Mouse (Mus musculus): ENCODE measurements around the gene 1110051M20Rik. TPM values are rescaled to one million over a fixed set of nuclear protein-coding genes. Genes with fewer than 3 reads are reported as not detected.

1110051M20Rik gene
- polyA plus RNA-seq, 1 experiment: 10.3 TPM

GRCm38 (mm10) chr2:91324761-91325421 is 119.6 kb downstream of the 1110051M20Rik start:
- no peaks in the 10 kb centered on the region for H3K27me3 ChIP-seq (ENCODE audit: control insufficient read depth, insufficient read depth, low read length)
- H3K36me3 ChIP-seq (ENCODE audit: control insufficient read depth, insufficient read depth, low read length): no peaks in the 10 kb centered on the region
- H3K4me1 ChIP-seq (replicated peaks; ENCODE audit: control insufficient read depth, insufficient read depth, low read length): no peaks in the 10 kb centered on the region
- TF ChIP-seq POLR2A (IDR thresholded peaks at IDR 0.05; ENCODE audit: control insufficient read depth, extremely low read depth, insufficient read depth, low read length, poor library complexity) (no peak), CTCF (IDR thresholded peaks at IDR 0.05; ENCODE audit: borderline replicate concordance, control insufficient read depth, extremely low read depth, insufficient read depth, low read length, poor library complexity) (no peak)
- no peak for DNase-seq
- H3K27ac ChIP-seq (ENCODE audit: control insufficient read depth, insufficient read depth, low read length): no peak overlapping the region
- H3K4me3 ChIP-seq (ENCODE audit: control insufficient read depth, insufficient read depth, low read length): no peak overlapping the region
- WGBS: 91% methylated on average over 15 of the region's 15 CpGs

GRCm38 (mm10) chr2:91324346-91324745 is 120.2 kb downstream of the 1110051M20Rik start:
- Histone ChIP-seq H3K4me1 (replicated peaks; ENCODE audit: control insufficient read depth, insufficient read depth, low read length) (no peaks in the 10 kb centered on the region), H3K36me3 (ENCODE audit: control insufficient read depth, insufficient read depth, low read length) (no peaks in the 10 kb centered on the region), H3K4me3 (ENCODE audit: control insufficient read depth, insufficient read depth, low read length) (no peak overlapping the region), H3K27ac (ENCODE audit: control insufficient read depth, insufficient read depth, low read length) (no peak overlapping the region), H3K27me3 (ENCODE audit: control insufficient read depth, insufficient read depth, low read length) (no peaks in the 10 kb centered on the region)
- no peak for DNase-seq
- WGBS: 90% methylated on average over 1 of the region's 1 CpGs
- TF ChIP-seq POLR2A (IDR thresholded peaks at IDR 0.05; ENCODE audit: control insufficient read depth, extremely low read depth, insufficient read depth, low read length, poor library complexity) (no peak), CTCF (IDR thresholded peaks at IDR 0.05; ENCODE audit: borderline replicate concordance, control insufficient read depth, extremely low read depth, insufficient read depth, low read length, poor library complexity) (no peak)

GRCm38 (mm10) chr2:91322490-91322889 is 122.0 kb downstream of the 1110051M20Rik start:
- H3K36me3 ChIP-seq (ENCODE audit: control insufficient read depth, insufficient read depth, low read length): no peaks in the 10 kb centered on the region
- no peak for DNase-seq
- no peak overlapping the region for H3K27ac ChIP-seq (ENCODE audit: control insufficient read depth, insufficient read depth, low read length)
- H3K4me1 ChIP-seq (replicated peaks; ENCODE audit: control insufficient read depth, insufficient read depth, low read length): no peaks in the 10 kb centered on the region
- H3K27me3 ChIP-seq (ENCODE audit: control insufficient read depth, insufficient read depth, low read length): no peaks in the 10 kb centered on the region
- H3K4me3 ChIP-seq (ENCODE audit: control insufficient read depth, insufficient read depth, low read length): no peak overlapping the region
- WGBS: 88% methylated on average over 4 of the region's 4 CpGs
- no peak for TF ChIP-seq CTCF (IDR thresholded peaks at IDR 0.05; ENCODE audit: borderline replicate concordance, control insufficient read depth, extremely low read depth, insufficient read depth, low read length, poor library complexity)
- no peak for TF ChIP-seq POLR2A (IDR thresholded peaks at IDR 0.05; ENCODE audit: control insufficient read depth, extremely low read depth, insufficient read depth, low read length, poor library complexity)

GRCm38 (mm10) chr2:91321923-91322322 is 122.6 kb downstream of the 1110051M20Rik start:
- WGBS: 98% methylated on average over 2 of the region's 2 CpGs
- Histone ChIP-seq H3K4me1 (replicated peaks; ENCODE audit: control insufficient read depth, insufficient read depth, low read length) (no peaks in the 10 kb centered on the region), H3K27me3 (ENCODE audit: control insufficient read depth, insufficient read depth, low read length) (no peaks in the 10 kb centered on the region), H3K4me3 (ENCODE audit: control insufficient read depth, insufficient read depth, low read length) (no peak overlapping the region), H3K27ac (ENCODE audit: control insufficient read depth, insufficient read depth, low read length) (no peak overlapping the region), H3K36me3 (ENCODE audit: control insufficient read depth, insufficient read depth, low read length) (no peaks in the 10 kb centered on the region)
- TF ChIP-seq CTCF (IDR thresholded peaks at IDR 0.05; ENCODE audit: borderline replicate concordance, control insufficient read depth, extremely low read depth, insufficient read depth, low read length, poor library complexity) (no peak), POLR2A (IDR thresholded peaks at IDR 0.05; ENCODE audit: control insufficient read depth, extremely low read depth, insufficient read depth, low read length, poor library complexity) (no peak)
- DNase-seq: no peak

- Histone ChIP-seq H3K27me3 (ENCODE audit: control insufficient read depth, insufficient read depth, low read length) (no peaks in the 10 kb centered on the region), H3K27ac (ENCODE audit: control insufficient read depth, insufficient read depth, low read length) (no peak overlapping the region), H3K4me3 (ENCODE audit: control insufficient read depth, insufficient read depth, low read length) (no peak overlapping the region), H3K4me1 (replicated peaks; ENCODE audit: control insufficient read depth, insufficient read depth, low read length) (no peaks in the 10 kb centered on the region), H3K36me3 (ENCODE audit: control insufficient read depth, insufficient read depth, low read length) (no peaks in the 10 kb centered on the region)
- 92% methylated on average over 10 of the region's 10 CpGs for WGBS
- DNase-seq: no peak
- TF ChIP-seq POLR2A (IDR thresholded peaks at IDR 0.05; ENCODE audit: control insufficient read depth, extremely low read depth, insufficient read depth, low read length, poor library complexity): no peak
- TF ChIP-seq CTCF (IDR thresholded peaks at IDR 0.05; ENCODE audit: borderline replicate concordance, control insufficient read depth, extremely low read depth, insufficient read depth, low read length, poor library complexity): no peak
Measured at GRCm38 (mm10) chr2:91320559-91321529, 123.7 kb downstream of the 1110051M20Rik start.

- Histone ChIP-seq H3K4me1 (replicated peaks; ENCODE audit: control insufficient read depth, insufficient read depth, low read length) (0 out of 2 replicates have a peak, but pooled peaks cover 2% of the 10 kb centered on the region), H3K27ac (ENCODE audit: control insufficient read depth, insufficient read depth, low read length) (no peak overlapping the region), H3K36me3 (ENCODE audit: control insufficient read depth, insufficient read depth, low read length) (no peaks in the 10 kb centered on the region), H3K4me3 (ENCODE audit: control insufficient read depth, insufficient read depth, low read length) (no peak overlapping the region), H3K27me3 (ENCODE audit: control insufficient read depth, insufficient read depth, low read length) (no peaks in the 10 kb centered on the region)
- 95% methylated on average over 7 of the region's 7 CpGs for WGBS
- DNase-seq: no peak
- no peak for TF ChIP-seq CTCF (IDR thresholded peaks at IDR 0.05; ENCODE audit: borderline replicate concordance, control insufficient read depth, extremely low read depth, insufficient read depth, low read length, poor library complexity)
- no peak for TF ChIP-seq POLR2A (IDR thresholded peaks at IDR 0.05; ENCODE audit: control insufficient read depth, extremely low read depth, insufficient read depth, low read length, poor library complexity)
Measured at GRCm38 (mm10) chr2:91314184-91314583, 130.3 kb downstream of the 1110051M20Rik start.
